Mouse (Mus musculus) CH12.LX (cell line): Measurements from ENCODE around the gene Galnt9.

Experiments used
- CTCF ChIP-seq, 2 experiments: IDR thresholded peaks in 1 of 2; conservative IDR thresholded peaks in 1 of 2; 2 replicates each; pipeline ENCODE4 v1.5.1; 2011 to 2012; ENCODE audit warnings: low read depth in 2 of 2, low read length in 2 of 2, improper control_type of control experiment in 1 of 2, inconsistent platforms in 1 of 2, mild to moderate bottlenecking in 1 of 2, moderate library complexity in 1 of 2
- EP300 ChIP-seq: IDR thresholded peaks from 2 replicates; pipeline ENCODE4 v1.6.1; 2011; ENCODE audit warnings: low read length, improper control_type of control experiment
- HCFC1 ChIP-seq: IDR thresholded peaks from 2 replicates; pipeline ENCODE4 v1.6.1; 2012; ENCODE audit warnings: low read depth, mild to moderate bottlenecking, inconsistent platforms, low read length, improper control_type of control experiment
- POLR2A ChIP-seq: IDR thresholded peaks from 2 replicates; pipeline ENCODE4 v1.6.1; 2011; ENCODE audit warnings: low read depth, mild to moderate bottlenecking, improper control_type of control experiment, low read length
- POLR2AphosphoS2 ChIP-seq: IDR thresholded peaks from 2 replicates; pipeline ENCODE4 v1.6.1; 2011; ENCODE audit warnings: low read depth, low read length, improper control_type of control experiment
- USF2 ChIP-seq: conservative IDR thresholded peaks from 2 replicates; pipeline ENCODE4 v1.6.1; 2011; ENCODE audit warnings: low read depth, low read length, improper control_type of control experiment
- ZMIZ1 ChIP-seq: IDR thresholded peaks from 2 replicates; pipeline ENCODE4 v1.6.1; 2012; ENCODE audit warnings: low read depth, mild to moderate bottlenecking, inconsistent platforms, low read length, improper control_type of control experiment

DNA sequence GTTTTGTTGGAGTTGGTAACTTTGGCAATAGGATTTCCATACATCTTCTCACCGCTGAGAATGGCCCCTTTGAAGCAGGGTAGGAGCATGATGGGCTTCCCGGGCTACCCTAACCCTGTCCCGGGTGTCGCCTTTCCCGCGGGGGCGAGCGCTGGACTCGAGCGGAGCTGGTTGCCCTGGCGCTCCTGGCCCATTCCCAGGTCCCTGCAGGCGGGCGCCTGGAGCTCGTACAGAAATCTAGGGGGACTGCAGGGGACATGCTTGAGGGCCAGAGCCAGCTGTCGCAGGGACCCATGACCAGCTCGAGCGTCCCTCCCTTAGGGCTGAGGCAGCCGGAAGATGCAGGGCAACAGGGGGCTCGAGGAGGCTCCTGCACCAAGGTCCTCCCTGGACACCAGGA, 84.0 kb downstream of the Galnt9 start:
- TF ChIP-seq POLR2A: no peak
- no peak for TF ChIP-seq CTCF (conservative IDR thresholded peaks at IDR 0.05 in 1 of 2, IDR thresholded peaks at IDR 0.05 in 1 of 2; ENCODE audit: low read depth in 2 of 2, low read length in 2 of 2)
- TF ChIP-seq EP300: no peak
- no peak for TF ChIP-seq POLR2AphosphoS2
- TF ChIP-seq HCFC1: no peak
- no peak for TF ChIP-seq ZMIZ1
- no peak for TF ChIP-seq USF2
